Mouse (Mus musculus): ENCODE measurements at regions not wholly inside any gene's neighbourhood (a gene's known extent, or its start where the extent isn't known, plus 50 kb on each side); places are given as distances from the start of the nearest gene placed in this dataset.
A peak's percentile ranks its signal among the peaks of the same experiment; 100 is the strongest.

GRCm38 (mm10) chr11:31721908-31722307, 50.2 kb upstream of the Bod1 start:
- ATAC-seq (replicated peaks), result no peak
- Histone ChIP-seq H3K27me3 (replicated peaks) (no peaks in the 10 kb centered on the region), H3K27ac (no peak overlapping the region), H3K4me1 (no peaks in the 10 kb centered on the region), H3K4me3 (no peak overlapping the region), H3K4me2 (no peak overlapping the region), H3K9me3 (no peaks in the 10 kb centered on the region), H3K36me3 (replicated peaks) (no peaks in the 10 kb centered on the region), H3K9ac (no peak overlapping the region)
- 72% methylated on average over 3 of the region's 3 CpGs for WGBS

- no peak overlapping the region for H3K9ac ChIP-seq
These were observed 52.8 kb upstream of the Bod1 start for GRCm38 (mm10) chr11:31724506-31724905.

GRCm38 (mm10) chr11:31725936-31726647, 54.4 kb upstream of the Bod1 start:
- Histone ChIP-seq H3K4me1 (peaks cover 10% of the 10 kb centered on the region; the same call in 1 of the 2 replicates), H3K36me3 (replicated peaks) (no peaks in the 10 kb centered on the region), H3K9ac (no peak overlapping the region), H3K4me3 (no peak overlapping the region), H3K27ac (no peak overlapping the region), H3K9me3 (no peaks in the 10 kb centered on the region), H3K4me2 (no peak overlapping the region), H3K27me3 (replicated peaks) (no peaks in the 10 kb centered on the region)
- no peak for ATAC-seq (replicated peaks)
- 73% methylated on average over 15 of the region's 15 CpGs for WGBS

More at GRCm38 (mm10) chr11:31724506-31724905, 52.8 kb upstream of the Bod1 start:
- no peak overlapping the region for H3K4me3 ChIP-seq
- no peaks in the 10 kb centered on the region for H3K36me3 ChIP-seq (replicated peaks)
- no peaks in the 10 kb centered on the region for H3K9me3 ChIP-seq
- 96% methylated on average over 1 of the region's 1 CpGs for WGBS
- no peak overlapping the region for H3K4me2 ChIP-seq
- no peaks in the 10 kb centered on the region for H3K4me1 ChIP-seq
- no peak for ATAC-seq (replicated peaks)
- no peak overlapping the region for H3K27ac ChIP-seq
- H3K27me3 ChIP-seq (replicated peaks), result no peaks in the 10 kb centered on the region

DNA sequence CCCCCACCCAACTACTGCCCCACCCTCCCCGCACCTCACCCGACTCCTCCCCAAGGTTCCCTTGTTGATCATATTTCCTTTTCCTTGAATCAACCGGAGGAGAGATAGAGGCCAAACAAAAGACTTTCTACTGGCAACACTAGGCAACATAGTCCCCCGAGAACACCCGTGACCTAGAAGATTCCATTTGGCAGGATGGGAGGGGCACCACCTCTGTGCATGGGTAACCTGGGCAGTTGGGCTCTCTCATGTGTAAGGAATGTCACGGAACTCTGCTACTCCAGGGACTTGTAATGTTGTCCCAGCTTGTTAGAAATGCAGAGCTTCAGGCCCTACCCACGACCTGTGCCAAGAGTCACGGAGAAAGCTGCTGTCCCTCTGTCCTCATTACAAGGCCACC, 55.6 kb upstream of the Bod1 start:
- no peaks in the 10 kb centered on the region for H3K9me3 ChIP-seq
- ATAC-seq (replicated peaks), result no peak
- no peaks in the 10 kb centered on the region for H3K36me3 ChIP-seq (replicated peaks)
- no peak overlapping the region for H3K9ac ChIP-seq
- H3K27ac ChIP-seq, result no peak overlapping the region
- no peaks in the 10 kb centered on the region for H3K27me3 ChIP-seq (replicated peaks)
- no peak overlapping the region for H3K4me3 ChIP-seq
- 87% methylated on average over 8 of the region's 8 CpGs for WGBS
- no peak overlapping the region for H3K4me2 ChIP-seq
- peaks cover 18% of the 10 kb centered on the region; the same call in 1 of the 2 replicates for H3K4me1 ChIP-seq

- Histone ChIP-seq H3K9me3 (no peaks in the 10 kb centered on the region), H3K36me3 (replicated peaks) (no peaks in the 10 kb centered on the region), H3K4me3 (no peak overlapping the region), H3K27me3 (replicated peaks) (no peaks in the 10 kb centered on the region), H3K9ac (no peak overlapping the region), H3K4me1 (peaks cover 28% of the 10 kb centered on the region), H3K4me2 (no peak overlapping the region), H3K27ac (no peak overlapping the region)
- no peak for ATAC-seq (replicated peaks)
- WGBS, result 73% methylated on average over 3 of the region's 3 CpGs
These were observed 58.0 kb upstream of the Bod1 start for GRCm38 (mm10) chr11:31729728-31730127.

DNA sequence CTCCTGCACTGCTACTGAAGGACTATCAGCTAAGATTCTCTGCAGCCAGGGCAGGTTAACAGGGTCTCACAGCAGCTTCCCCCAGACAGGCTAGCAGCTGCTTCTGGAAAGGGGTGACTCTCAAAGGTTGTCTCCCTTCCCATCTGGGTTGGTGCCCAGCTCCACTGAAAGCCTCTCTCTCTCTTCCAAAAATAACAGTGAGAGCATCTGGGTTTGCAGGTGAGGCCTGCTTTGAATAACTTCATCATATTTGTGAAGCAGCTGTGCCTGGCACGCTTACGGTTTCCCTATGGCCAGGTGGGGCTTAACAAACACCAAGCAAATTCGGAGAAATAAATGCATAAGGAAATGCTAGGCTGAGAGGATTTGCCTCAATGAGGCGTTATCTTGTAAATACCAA, 58.5 kb upstream of the Bod1 start:
- no peak overlapping the region for H3K4me3 ChIP-seq
- no peaks in the 10 kb centered on the region for H3K36me3 ChIP-seq (replicated peaks)
- WGBS, result 61% methylated on average over 4 of the region's 4 CpGs
- no peak for ATAC-seq (replicated peaks)
- no peaks in the 10 kb centered on the region for H3K9me3 ChIP-seq
- no peak overlapping the region for H3K4me2 ChIP-seq
- no peak overlapping the region for H3K27ac ChIP-seq
- no peak overlapping the region for H3K9ac ChIP-seq
- peaks cover 31% of the 10 kb centered on the region for H3K4me1 ChIP-seq
- H3K27me3 ChIP-seq (replicated peaks), result no peaks in the 10 kb centered on the region

DNA sequence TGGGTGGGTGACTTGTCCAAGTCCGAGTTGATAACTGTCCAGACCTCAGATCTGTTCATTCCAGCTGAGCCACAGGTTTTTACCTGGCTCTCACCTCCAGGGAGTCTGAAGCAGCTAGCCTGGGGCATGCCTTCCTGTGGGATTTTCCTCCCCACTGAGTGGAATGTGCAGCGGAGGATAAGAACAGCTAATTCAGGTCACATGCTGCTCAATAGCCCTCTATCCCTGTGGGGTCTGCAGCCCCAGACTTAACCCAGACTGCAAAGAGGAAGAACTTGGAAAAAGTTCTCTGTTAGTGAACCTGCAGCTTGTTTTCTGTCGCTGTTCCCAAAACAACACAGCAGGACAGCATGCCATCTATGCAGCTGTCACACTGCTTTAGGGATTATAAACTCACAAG, 59.0 kb upstream of the Bod1 start:
- no peak overlapping the region for H3K4me2 ChIP-seq
- no peak for ATAC-seq (replicated peaks)
- H3K4me3 ChIP-seq, result no peak overlapping the region
- peaks cover 31% of the 10 kb centered on the region for H3K4me1 ChIP-seq
- WGBS, result 21% methylated on average over 3 of the region's 3 CpGs
- no peak overlapping the region for H3K9ac ChIP-seq
- H3K27ac ChIP-seq, result no peak overlapping the region
- H3K27me3 ChIP-seq (replicated peaks), result no peaks in the 10 kb centered on the region
- H3K9me3 ChIP-seq, result no peaks in the 10 kb centered on the region
- H3K36me3 ChIP-seq (replicated peaks), result no peaks in the 10 kb centered on the region

DNA sequence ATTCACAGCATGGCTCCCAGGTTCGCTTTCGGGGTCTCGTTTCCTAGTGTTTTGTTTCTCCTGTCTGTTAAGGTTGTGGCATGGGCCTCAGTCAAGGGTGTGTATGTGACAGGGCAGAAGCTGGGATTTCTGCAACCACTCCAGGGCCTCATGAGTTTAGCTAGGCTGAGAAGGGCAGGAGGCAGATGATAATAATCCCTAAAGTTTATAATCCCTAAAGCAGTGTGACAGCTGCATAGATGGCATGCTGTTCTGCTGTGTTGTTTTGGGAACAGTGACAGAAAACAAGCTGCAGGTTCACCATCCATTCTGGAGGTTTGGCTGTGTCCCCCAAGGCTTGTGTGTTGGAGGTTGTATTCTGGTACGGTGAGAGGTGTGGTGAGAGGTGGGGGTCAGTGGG, 59.8 kb upstream of the Bod1 start:
- WGBS, result 55% methylated on average over 4 of the region's 4 CpGs
- no peak for ATAC-seq (replicated peaks)

DNA sequence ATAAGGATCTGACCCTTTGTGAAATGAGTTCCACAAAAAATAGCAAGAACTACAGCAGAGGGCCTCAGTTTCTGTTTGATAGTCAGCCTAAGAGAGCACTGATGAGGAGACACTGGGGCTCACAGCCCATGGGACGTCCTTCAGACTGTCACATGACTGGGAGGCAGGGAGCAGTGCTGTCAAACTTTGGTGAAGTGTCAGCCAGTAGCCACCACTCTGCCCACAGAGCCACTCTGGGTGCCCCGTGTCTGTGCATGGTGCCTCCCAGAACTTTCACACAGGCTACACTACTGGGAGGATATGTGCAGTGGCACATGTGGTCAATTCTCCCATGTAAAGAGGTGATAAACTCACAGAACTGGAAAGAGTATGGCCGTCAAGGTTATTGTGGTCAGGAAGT, 60.7 kb upstream of the Bod1 start:
- no peak overlapping the region for H3K27ac ChIP-seq
- H3K27me3 ChIP-seq (replicated peaks), result no peaks in the 10 kb centered on the region
- H3K4me3 ChIP-seq, result no peak overlapping the region
- H3K9ac ChIP-seq, result no peak overlapping the region
- 78% methylated on average over 3 of the region's 3 CpGs for WGBS
- H3K4me1 ChIP-seq, result peaks cover 31% of the 10 kb centered on the region
- no peaks in the 10 kb centered on the region for H3K36me3 ChIP-seq (replicated peaks)
- no peaks in the 10 kb centered on the region for H3K9me3 ChIP-seq
- no peak for ATAC-seq (replicated peaks)
- no peak overlapping the region for H3K4me2 ChIP-seq

More for the DNA sequence above, 59.8 kb upstream of the Bod1 start:
- Histone ChIP-seq H3K4me1 (peaks cover 31% of the 10 kb centered on the region), H3K27ac (no peak overlapping the region), H3K4me2 (no peak overlapping the region), H3K4me3 (no peak overlapping the region), H3K9ac (no peak overlapping the region), H3K27me3 (replicated peaks) (no peaks in the 10 kb centered on the region), H3K9me3 (no peaks in the 10 kb centered on the region), H3K36me3 (replicated peaks) (no peaks in the 10 kb centered on the region)

- H3K9me3 ChIP-seq, result no peaks in the 10 kb centered on the region
- H3K4me3 ChIP-seq, result no peak overlapping the region
- H3K36me3 ChIP-seq (replicated peaks), result no peaks in the 10 kb centered on the region
- 56% methylated on average over 1 of the region's 1 CpGs for WGBS
- no peak overlapping the region for H3K9ac ChIP-seq
- H3K27me3 ChIP-seq (replicated peaks), result no peaks in the 10 kb centered on the region
- H3K27ac ChIP-seq, result no peak overlapping the region
- no peak overlapping the region for H3K4me2 ChIP-seq
- H3K4me1 ChIP-seq, result peaks cover 31% of the 10 kb centered on the region
- no peak for ATAC-seq (replicated peaks)
These were observed 61.3 kb upstream of the Bod1 start for GRCm38 (mm10) chr11:31732958-31733357.

DNA sequence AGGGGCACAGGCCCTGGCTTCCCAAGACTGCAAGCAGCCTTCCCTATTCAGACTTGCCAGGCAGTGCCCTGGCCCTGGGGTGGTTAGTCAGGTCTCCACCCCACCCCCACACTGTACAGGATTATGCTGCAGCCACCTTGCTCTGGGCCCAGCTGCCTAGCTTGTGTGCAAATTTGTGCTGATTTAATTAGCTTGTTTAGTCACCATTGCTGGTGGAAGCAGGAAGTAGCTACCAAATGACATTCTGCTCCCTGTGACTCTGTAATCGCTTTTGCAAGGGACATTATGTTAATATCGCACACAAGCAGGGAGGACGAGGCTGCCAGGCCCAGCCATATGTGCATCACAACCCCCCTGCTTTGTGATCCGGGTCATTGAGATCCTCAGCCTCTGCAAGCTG, 62.4 kb upstream of the Bod1 start:
- WGBS, result 21% methylated on average over 4 of the region's 4 CpGs
- peak overlapping the region; percentile 66 for H3K27ac ChIP-seq
- H3K4me3 ChIP-seq, result no peak overlapping the region

GRCm38 (mm10) chr11:31735257-31735656, 63.6 kb upstream of the Bod1 start:
- WGBS, result 95% methylated on average over 6 of the region's 6 CpGs
- no peak overlapping the region for H3K9ac ChIP-seq
- no peak overlapping the region for H3K4me3 ChIP-seq
- peaks cover 27% of the 10 kb centered on the region for H3K4me1 ChIP-seq
- no peaks in the 10 kb centered on the region for H3K36me3 ChIP-seq (replicated peaks)
- no peaks in the 10 kb centered on the region for H3K27me3 ChIP-seq (replicated peaks)
- no peaks in the 10 kb centered on the region for H3K9me3 ChIP-seq
- no peak overlapping the region for H3K27ac ChIP-seq
- no peak overlapping the region for H3K4me2 ChIP-seq
- no peak for ATAC-seq (replicated peaks)

More for the DNA sequence above, 62.4 kb upstream of the Bod1 start:
- H3K4me2 ChIP-seq, result no peak overlapping the region
- peak; percentile 89 for ATAC-seq (replicated peaks)
- H3K9me3 ChIP-seq, result no peaks in the 10 kb centered on the region
- H3K36me3 ChIP-seq (replicated peaks), result no peaks in the 10 kb centered on the region
- peaks cover 31% of the 10 kb centered on the region for H3K4me1 ChIP-seq
- H3K27me3 ChIP-seq (replicated peaks), result no peaks in the 10 kb centered on the region
- H3K9ac ChIP-seq, result no peak overlapping the region

DNA sequence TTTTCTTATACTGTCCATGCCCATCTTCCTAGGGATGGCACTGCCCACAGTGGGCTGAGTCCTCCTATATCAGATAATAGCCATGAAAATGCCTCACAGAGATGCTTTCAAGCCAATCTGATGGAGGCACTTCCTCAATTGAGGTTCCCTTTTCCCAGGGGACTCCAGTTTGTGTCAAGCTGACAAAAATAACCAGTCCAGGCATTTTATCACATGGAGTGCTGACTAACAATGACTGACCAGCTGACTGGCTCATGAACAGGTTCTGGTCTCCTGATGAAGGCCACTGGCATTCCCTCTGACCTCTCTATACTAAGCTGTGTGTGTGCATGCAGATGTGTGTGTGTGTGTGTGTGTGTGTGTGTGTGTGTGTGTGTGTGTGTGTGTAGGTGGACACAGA, 64.4 kb upstream of the Bod1 start:
- H3K9me3 ChIP-seq, result no peaks in the 10 kb centered on the region

More for the DNA sequence above, 64.4 kb upstream of the Bod1 start:
- no peak for ATAC-seq (replicated peaks)
- Histone ChIP-seq H3K9ac (no peak overlapping the region), H3K27me3 (replicated peaks) (no peaks in the 10 kb centered on the region), H3K27ac (no peak overlapping the region), H3K4me3 (no peak overlapping the region), H3K36me3 (replicated peaks) (no peaks in the 10 kb centered on the region), H3K4me2 (no peak overlapping the region), H3K4me1 (peaks cover 21% of the 10 kb centered on the region)
